Mouse (Mus musculus): ENCODE results near the gene Ubl7.

- TF ChIP-seq POLR2A (IDR thresholded peaks at IDR 0.05; ENCODE audit: insufficient read length, low read depth): no peak
- TF ChIP-seq REST (IDR thresholded peaks at IDR 0.05; ENCODE audit: insufficient read depth, insufficient read length): no peak
- TF ChIP-seq POLR2AphosphoS2 (IDR thresholded peaks at IDR 0.05; ENCODE audit: insufficient read length, low read depth): no peak
- TF ChIP-seq E2F4 (IDR thresholded peaks at IDR 0.05; ENCODE audit: insufficient read depth): no peak
- TF ChIP-seq MAX (IDR thresholded peaks at IDR 0.05; ENCODE audit: low read depth): no peak
- TF ChIP-seq USF1 (IDR thresholded peaks at IDR 0.05; ENCODE audit: low read depth): no peak
- TF ChIP-seq MYOG (IDR thresholded peaks at IDR 0.05; ENCODE audit: control insufficient read depth in 1 of 3, insufficient read depth in 1 of 3, insufficient read length in 2 of 3, low read depth in 2 of 3): no peak
Measured at GRCm38 (mm10) chr9:57864336-57864735, 46.4 kb upstream of the Ubl7 start.
